Mouse (Mus musculus): ENCODE data around the gene Ahcyl2. TPM values are rescaled to one million over a fixed set of nuclear protein-coding genes. Genes with fewer than 3 reads are reported as not detected.

Ahcyl2 gene
- polyA plus RNA-seq, 1 experiment from 2014 or later = 17.2 TPM

DNA sequence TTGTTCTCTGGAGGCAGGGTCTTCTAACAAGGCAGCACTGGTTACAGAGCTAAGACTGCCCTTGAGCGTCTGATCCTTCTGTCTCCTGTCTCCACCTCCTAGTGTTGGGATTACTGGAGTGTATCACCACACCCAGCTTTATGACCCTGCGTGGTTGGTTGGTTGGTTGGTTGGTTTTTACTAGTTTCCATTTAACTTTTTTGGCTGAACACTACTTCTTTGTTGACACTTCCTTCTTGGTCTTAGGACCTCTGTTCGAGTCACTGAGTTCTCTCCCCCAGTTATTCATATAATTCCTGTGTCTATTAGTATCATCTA is 9.4 kb downstream of the Ahcyl2 start:
- H3K4me2 ChIP-seq (replicated peaks; ENCODE audit: low read depth, low read length) = no peak overlapping the region
- 59% methylated on average over 3 of the region's 3 CpGs for WGBS

DNA sequence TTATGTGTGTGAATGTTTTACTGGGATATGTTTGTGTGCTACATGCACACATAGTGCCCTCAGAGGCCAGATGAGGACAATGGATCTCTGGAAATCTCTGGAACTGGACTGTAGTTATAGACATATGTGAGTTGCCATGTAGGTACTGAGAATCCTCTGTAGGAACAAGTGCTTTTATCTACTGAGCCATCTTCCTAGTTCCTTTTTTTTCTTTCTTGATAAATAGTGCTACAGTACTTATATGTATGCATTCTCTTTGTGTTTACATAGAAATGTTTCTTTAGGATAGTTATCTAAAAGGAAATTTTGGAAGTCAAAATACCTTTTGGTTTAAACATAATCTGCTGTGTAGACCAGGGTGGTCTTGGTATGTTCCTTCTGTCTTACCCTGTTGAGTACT is 12.3 kb downstream of the Ahcyl2 start:
- no peak overlapping the region for H3K4me2 ChIP-seq (replicated peaks; ENCODE audit: low read depth, low read length)
- H3K4me1 ChIP-seq (ENCODE audit: control insufficient read depth, insufficient read depth, low read length) = 0 out of 2 replicates have a peak, but pooled peaks cover 3% of the 10 kb centered on the region
- H3K4me3 ChIP-seq (ENCODE audit: low read length) = no peak overlapping the region
- no peak overlapping the region for H3K9ac ChIP-seq (ENCODE audit: low read depth, low read length)
- H3K27ac ChIP-seq (ENCODE audit: low read depth, low read length) = no peak overlapping the region
- no peaks in the 10 kb centered on the region for H3K36me3 ChIP-seq (ENCODE audit: control insufficient read depth, insufficient read depth, low read length)
- ATAC-seq (ENCODE audit: low FRiP score, low TSS enrichment) = no peak
- no peaks in the 10 kb centered on the region for H3K27me3 ChIP-seq (ENCODE audit: control insufficient read depth, insufficient read depth, low read length)
- no peaks in the 10 kb centered on the region for H3K9me3 ChIP-seq (ENCODE audit: control insufficient read depth, low read length)

More for the DNA sequence above, 9.4 kb downstream of the Ahcyl2 start:
- no peak for ATAC-seq (ENCODE audit: low FRiP score, low TSS enrichment)
- 0 out of 2 replicates have a peak, but pooled peaks cover 3% of the 10 kb centered on the region for H3K4me1 ChIP-seq (ENCODE audit: control insufficient read depth, insufficient read depth, low read length)
- no peaks in the 10 kb centered on the region for H3K9me3 ChIP-seq (ENCODE audit: control insufficient read depth, low read length)
- no peaks in the 10 kb centered on the region for H3K27me3 ChIP-seq (ENCODE audit: control insufficient read depth, insufficient read depth, low read length)
- H3K36me3 ChIP-seq (ENCODE audit: control insufficient read depth, insufficient read depth, low read length) = no peaks in the 10 kb centered on the region
- H3K9ac ChIP-seq (ENCODE audit: low read depth, low read length) = no peak overlapping the region
- H3K27ac ChIP-seq (ENCODE audit: low read depth, low read length) = no peak overlapping the region
- H3K4me3 ChIP-seq (ENCODE audit: low read length) = no peak overlapping the region

DNA sequence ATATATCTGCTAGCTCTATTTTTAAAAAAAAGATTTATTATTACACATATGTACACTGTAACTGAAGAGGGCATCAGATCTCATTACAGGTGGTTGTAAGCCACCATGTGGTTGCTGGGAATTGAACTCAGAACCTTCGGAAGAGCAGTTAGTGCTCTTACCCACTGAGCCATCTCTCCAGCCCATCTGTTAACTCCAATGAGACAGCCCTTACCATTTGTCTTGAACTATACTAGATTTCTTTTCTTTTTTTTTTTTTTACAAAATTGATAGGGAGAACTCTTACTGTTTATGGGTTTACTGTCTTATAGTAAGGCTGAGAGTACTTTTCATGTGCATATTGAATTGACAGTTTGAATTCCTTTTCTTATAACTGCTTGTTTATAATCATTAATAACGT is 12.8 kb downstream of the Ahcyl2 start:
- 0 out of 2 replicates have a peak, but pooled peaks cover 3% of the 10 kb centered on the region for H3K4me1 ChIP-seq (ENCODE audit: control insufficient read depth, insufficient read depth, low read length)
- H3K36me3 ChIP-seq (ENCODE audit: control insufficient read depth, insufficient read depth, low read length) = no peaks in the 10 kb centered on the region
- no peak for ATAC-seq (ENCODE audit: low FRiP score, low TSS enrichment)
- H3K4me3 ChIP-seq (ENCODE audit: low read length) = no peak overlapping the region
- H3K27me3 ChIP-seq (ENCODE audit: control insufficient read depth, insufficient read depth, low read length) = no peaks in the 10 kb centered on the region
- H3K9me3 ChIP-seq (ENCODE audit: control insufficient read depth, low read length) = no peaks in the 10 kb centered on the region
- no peak overlapping the region for H3K9ac ChIP-seq (ENCODE audit: low read depth, low read length)
- 94% methylated on average over 2 of the region's 2 CpGs for WGBS
- H3K4me2 ChIP-seq (replicated peaks; ENCODE audit: low read depth, low read length) = no peak overlapping the region
- no peak overlapping the region for H3K27ac ChIP-seq (ENCODE audit: low read depth, low read length)

DNA sequence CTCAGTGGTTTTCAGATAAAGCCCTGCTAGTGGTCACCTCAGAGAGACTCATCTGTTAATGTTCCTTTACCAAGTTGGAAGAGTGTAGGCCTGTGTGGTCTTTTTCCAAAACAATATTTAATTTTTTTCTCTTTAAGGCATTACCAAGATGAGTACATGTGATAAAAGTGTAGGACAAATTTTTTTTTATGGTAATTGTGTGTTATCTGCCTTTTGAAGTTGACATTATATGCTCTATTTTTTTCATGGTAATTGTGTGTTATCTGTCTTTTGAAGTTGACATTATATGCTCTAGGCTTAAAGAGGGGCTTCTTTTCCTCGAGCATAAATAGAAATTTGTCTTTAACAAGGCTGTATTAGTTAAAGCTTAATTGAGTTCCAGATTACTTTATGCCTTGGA is 14.4 kb downstream of the Ahcyl2 start:
- Histone ChIP-seq H3K36me3 (ENCODE audit: control insufficient read depth, insufficient read depth, low read length) (no peaks in the 10 kb centered on the region), H3K4me2 (replicated peaks; ENCODE audit: low read depth, low read length) (no peak overlapping the region), H3K4me3 (ENCODE audit: low read length) (no peak overlapping the region), H3K27me3 (ENCODE audit: control insufficient read depth, insufficient read depth, low read length) (no peaks in the 10 kb centered on the region), H3K27ac (ENCODE audit: low read depth, low read length) (no peak overlapping the region), H3K9ac (ENCODE audit: low read depth, low read length) (no peak overlapping the region), H3K9me3 (ENCODE audit: control insufficient read depth, low read length) (no peaks in the 10 kb centered on the region), H3K4me1 (ENCODE audit: control insufficient read depth, insufficient read depth, low read length) (0 out of 2 replicates have a peak, but pooled peaks cover under 1% of the 10 kb centered on the region)
- ATAC-seq (ENCODE audit: low FRiP score, low TSS enrichment) = no peak
- 71% methylated on average over 1 of the region's 1 CpGs for WGBS

DNA sequence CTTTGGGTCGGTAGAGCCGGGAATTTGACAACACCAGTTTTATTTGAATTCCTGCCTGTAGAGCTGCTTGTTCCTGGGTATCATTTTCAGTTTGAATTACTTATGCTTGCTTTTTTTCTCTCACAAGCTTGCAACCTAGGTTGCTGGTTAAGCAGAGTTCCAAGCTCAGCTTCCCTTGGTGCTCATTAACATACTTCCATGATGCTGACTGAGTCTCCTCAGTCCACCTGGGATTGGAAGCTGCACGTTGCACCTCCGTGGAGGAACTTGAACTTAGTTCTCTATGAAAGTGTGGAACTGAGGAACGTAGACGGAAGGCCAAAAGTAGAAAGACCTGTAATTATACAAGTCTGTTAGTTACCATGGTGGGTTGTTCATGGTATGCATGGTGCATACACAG is 16.1 kb downstream of the Ahcyl2 start:
- 84% methylated on average over 6 of the region's 6 CpGs for WGBS
- no peaks in the 10 kb centered on the region for H3K27me3 ChIP-seq (ENCODE audit: control insufficient read depth, insufficient read depth, low read length)
- ATAC-seq (ENCODE audit: low FRiP score, low TSS enrichment) = no peak
- no peak overlapping the region for H3K27ac ChIP-seq (ENCODE audit: low read depth, low read length)
- H3K9me3 ChIP-seq (ENCODE audit: control insufficient read depth, low read length) = no peaks in the 10 kb centered on the region
- no peak overlapping the region for H3K9ac ChIP-seq (ENCODE audit: low read depth, low read length)
- no peak overlapping the region for H3K4me2 ChIP-seq (replicated peaks; ENCODE audit: low read depth, low read length)
- no peaks in the 10 kb centered on the region for H3K36me3 ChIP-seq (ENCODE audit: control insufficient read depth, insufficient read depth, low read length)
- no peaks in the 10 kb centered on the region for H3K4me1 ChIP-seq (ENCODE audit: control insufficient read depth, insufficient read depth, low read length)
- no peak overlapping the region for H3K4me3 ChIP-seq (ENCODE audit: low read length)

DNA sequence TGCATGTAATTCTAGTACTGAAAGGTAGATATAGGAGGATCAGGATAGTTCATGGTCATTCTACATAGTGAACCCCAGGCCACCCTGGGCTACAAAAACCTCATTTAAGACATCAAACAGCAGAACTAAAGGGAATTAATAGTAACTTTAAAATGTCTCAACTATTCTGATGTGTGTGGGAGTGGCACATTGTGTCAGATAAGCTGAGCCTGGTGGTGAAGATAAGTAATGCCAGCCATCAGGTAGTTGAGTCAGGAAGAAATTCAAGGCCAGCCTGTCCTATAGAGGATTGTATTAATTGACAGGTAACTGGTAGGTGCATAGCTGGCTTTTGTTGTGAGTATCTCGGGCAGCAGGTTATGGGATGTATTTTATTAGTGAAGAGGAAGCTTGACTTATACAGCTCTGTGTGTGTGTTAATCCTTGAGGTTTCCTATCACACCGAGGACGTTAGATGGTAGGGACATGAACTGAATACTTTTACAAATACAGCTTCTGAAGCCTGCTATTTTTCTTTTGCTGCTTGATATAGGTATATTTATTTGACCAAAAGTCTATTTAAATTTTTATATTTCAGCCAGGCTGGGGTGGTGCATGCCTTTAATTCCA is 16.7 kb downstream of the Ahcyl2 start:
- Histone ChIP-seq H3K27me3 (ENCODE audit: control insufficient read depth, insufficient read depth, low read length) (no peaks in the 10 kb centered on the region), H3K4me2 (replicated peaks; ENCODE audit: low read depth, low read length) (no peak overlapping the region), H3K4me1 (ENCODE audit: control insufficient read depth, insufficient read depth, low read length) (no peaks in the 10 kb centered on the region), H3K4me3 (ENCODE audit: low read length) (no peak overlapping the region), H3K27ac (ENCODE audit: low read depth, low read length) (no peak overlapping the region), H3K9ac (ENCODE audit: low read depth, low read length) (no peak overlapping the region), H3K9me3 (ENCODE audit: control insufficient read depth, low read length) (no peaks in the 10 kb centered on the region), H3K36me3 (ENCODE audit: control insufficient read depth, insufficient read depth, low read length) (no peaks in the 10 kb centered on the region)
- ATAC-seq (ENCODE audit: low FRiP score, low TSS enrichment) = no peak
- WGBS = 87% methylated on average over 3 of the region's 3 CpGs

DNA sequence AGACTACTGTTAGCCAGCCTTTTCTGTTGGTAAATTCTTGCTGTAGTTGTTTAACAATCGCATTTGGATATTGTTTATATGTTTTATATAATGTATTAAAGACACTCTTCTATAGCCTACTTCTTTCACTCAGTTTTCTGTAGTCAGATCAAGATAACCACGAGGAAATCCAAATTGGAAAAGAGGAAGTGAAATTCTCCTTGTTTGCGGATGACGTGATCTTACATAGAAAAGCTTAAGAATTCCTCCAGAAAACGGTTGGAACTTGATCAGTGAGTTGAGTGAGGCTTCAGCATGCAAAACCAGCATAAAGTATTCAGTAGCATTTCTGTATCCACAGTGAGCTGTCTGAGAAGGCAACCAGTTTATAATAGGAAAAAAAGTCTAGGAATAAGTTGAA is 17.9 kb downstream of the Ahcyl2 start:
- WGBS = 87% methylated on average over 5 of the region's 5 CpGs
- no peak overlapping the region for H3K27ac ChIP-seq (ENCODE audit: low read depth, low read length)
- ATAC-seq (ENCODE audit: low FRiP score, low TSS enrichment) = no peak

DNA sequence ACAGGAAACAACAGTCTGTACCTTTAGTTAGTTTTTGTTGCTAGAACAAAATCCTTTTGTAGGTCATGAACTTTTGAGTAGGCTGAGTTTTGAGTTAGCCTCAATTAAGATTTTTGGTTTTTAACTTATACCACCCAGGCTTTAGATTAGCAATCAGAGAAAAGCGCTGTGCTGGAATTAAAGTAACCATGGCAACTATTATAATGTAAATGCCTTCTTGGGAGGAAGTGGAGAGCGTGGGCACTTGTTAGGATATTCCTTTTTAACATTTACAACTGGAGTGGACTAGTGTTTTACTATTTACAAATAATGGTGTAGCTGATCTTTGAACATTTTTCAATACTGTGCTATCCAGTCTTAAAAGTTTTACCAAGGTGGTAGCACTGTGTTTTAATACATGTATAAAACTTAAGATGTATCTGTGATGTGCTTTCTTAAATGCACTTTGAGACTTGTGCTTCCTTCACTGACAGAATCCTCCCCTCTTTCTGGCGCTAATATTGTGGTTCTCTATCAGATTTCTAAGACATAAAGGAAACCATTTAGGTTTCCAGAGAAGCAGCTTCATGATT is 21.1 kb downstream of the Ahcyl2 start:
- no peaks in the 10 kb centered on the region for H3K36me3 ChIP-seq (ENCODE audit: control insufficient read depth, insufficient read depth, low read length)
- WGBS = 74% methylated on average over 3 of the region's 3 CpGs
- no peak overlapping the region for H3K27ac ChIP-seq (ENCODE audit: low read depth, low read length)
- H3K27me3 ChIP-seq (ENCODE audit: control insufficient read depth, insufficient read depth, low read length) = no peaks in the 10 kb centered on the region
- H3K4me2 ChIP-seq (replicated peaks; ENCODE audit: low read depth, low read length) = no peak overlapping the region
- no peaks in the 10 kb centered on the region for H3K4me1 ChIP-seq (ENCODE audit: control insufficient read depth, insufficient read depth, low read length)
- no peak overlapping the region for H3K4me3 ChIP-seq (ENCODE audit: low read length)
- no peak for ATAC-seq (ENCODE audit: low FRiP score, low TSS enrichment)
- H3K9me3 ChIP-seq (ENCODE audit: control insufficient read depth, low read length) = no peaks in the 10 kb centered on the region
- H3K9ac ChIP-seq (ENCODE audit: low read depth, low read length) = no peak overlapping the region

More for the DNA sequence above, 17.9 kb downstream of the Ahcyl2 start:
- H3K9ac ChIP-seq (ENCODE audit: low read depth, low read length) = no peak overlapping the region
- no peaks in the 10 kb centered on the region for H3K36me3 ChIP-seq (ENCODE audit: control insufficient read depth, insufficient read depth, low read length)
- H3K9me3 ChIP-seq (ENCODE audit: control insufficient read depth, low read length) = no peaks in the 10 kb centered on the region
- H3K4me2 ChIP-seq (replicated peaks; ENCODE audit: low read depth, low read length) = no peak overlapping the region
- no peaks in the 10 kb centered on the region for H3K4me1 ChIP-seq (ENCODE audit: control insufficient read depth, insufficient read depth, low read length)
- no peak overlapping the region for H3K4me3 ChIP-seq (ENCODE audit: low read length)
- no peaks in the 10 kb centered on the region for H3K27me3 ChIP-seq (ENCODE audit: control insufficient read depth, insufficient read depth, low read length)

DNA sequence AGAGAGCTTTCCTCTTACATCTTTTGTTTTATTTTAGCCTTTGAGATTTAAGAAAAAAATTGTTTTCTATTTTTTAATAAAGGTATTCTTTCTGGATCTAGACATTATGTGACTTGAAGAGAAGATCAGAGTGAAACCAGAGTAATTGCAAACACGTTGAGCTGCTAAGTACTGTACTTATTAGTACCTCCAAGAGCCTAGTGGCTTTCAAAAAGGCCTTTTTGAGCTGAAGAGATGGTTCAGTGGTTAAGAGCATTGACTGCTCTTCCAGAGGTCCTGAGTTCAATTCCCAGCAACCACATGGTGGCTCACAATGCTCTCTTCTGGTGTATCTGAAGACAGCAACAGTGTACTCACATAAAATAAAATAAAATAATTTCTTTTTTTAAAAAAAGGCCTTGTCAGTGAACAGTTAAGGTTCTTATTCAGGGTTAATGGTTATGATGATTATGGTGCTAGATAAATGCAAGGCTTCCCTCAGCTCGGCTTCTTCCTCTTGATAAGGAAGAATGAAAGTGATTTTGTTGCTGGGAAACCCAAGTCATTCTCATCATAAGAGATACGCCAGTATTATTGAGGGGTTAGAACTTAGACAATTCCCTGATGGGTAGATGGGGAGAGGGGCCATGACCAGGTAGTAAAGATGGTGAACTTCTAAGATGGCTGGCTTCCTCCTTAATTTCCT is 22.3 kb downstream of the Ahcyl2 start:
- H3K36me3 ChIP-seq (ENCODE audit: control insufficient read depth, insufficient read depth, low read length) = no peaks in the 10 kb centered on the region
- no peak for ATAC-seq (ENCODE audit: low FRiP score, low TSS enrichment)
- H3K4me3 ChIP-seq (ENCODE audit: low read length) = no peak overlapping the region
- no peaks in the 10 kb centered on the region for H3K4me1 ChIP-seq (ENCODE audit: control insufficient read depth, insufficient read depth, low read length)
- H3K9ac ChIP-seq (ENCODE audit: low read depth, low read length) = no peak overlapping the region
- WGBS = 93% methylated on average over 3 of the region's 3 CpGs
- no peak overlapping the region for H3K27ac ChIP-seq (ENCODE audit: low read depth, low read length)
- no peaks in the 10 kb centered on the region for H3K9me3 ChIP-seq (ENCODE audit: control insufficient read depth, low read length)
- no peak overlapping the region for H3K4me2 ChIP-seq (replicated peaks; ENCODE audit: low read depth, low read length)
- H3K27me3 ChIP-seq (ENCODE audit: control insufficient read depth, insufficient read depth, low read length) = no peaks in the 10 kb centered on the region

All from kidney, embryonic 14.5 days (tissue).